Mouse (Mus musculus) MEL (cell line): ENCODE measurements around the gene Acpp. TPM values are rescaled to one million over a fixed set of nuclear protein-coding genes. Genes with fewer than 3 reads are reported as not detected.

Experiments used
- DNase-seq: peaks from one replicate; pipeline ENCODE4 v3.0.0; 2011; ENCODE audit warnings: low read depth, low spot score
- H3K27ac ChIP-seq: 2 replicates; pipeline ENCODE4 v1.5.1; 2012; ENCODE audit warnings: low read depth, mild to moderate bottlenecking, control low read depth, low read length, moderate library complexity; ENCODE audit not compliant: control insufficient read depth
- H3K27me3 ChIP-seq, 2 experiments: fragments of 150-350 bp in 1 of 2; sonication (generic) in 1 of 2; 2 replicates each; pipeline ENCODE4 v1.6.1; 2012; ENCODE audit warnings: low read length in 2 of 2, mild to moderate bottlenecking in 2 of 2, improper control_type of control experiment in 1 of 2, moderate library complexity in 1 of 2; ENCODE audit not compliant: insufficient read depth in 2 of 2, control insufficient read depth in 1 of 2
- H3K36me3 ChIP-seq, 2 experiments: 2 replicates each; pipeline ENCODE4 v1.6.1; 2012 to 2014; ENCODE audit warnings: low read length in 2 of 2, improper control_type of control experiment in 1 of 2, inconsistent platforms in 1 of 2, mild to moderate bottlenecking in 1 of 2; ENCODE audit not compliant: insufficient read depth in 2 of 2, control insufficient read depth in 1 of 2
- H3K4me1 ChIP-seq, 2 experiments: fragments of 150-350 bp in 1 of 2; sonication (generic) in 1 of 2; 2 replicates each; pipeline ENCODE4 v1.6.1; 2012; ENCODE audit warnings: low read length in 2 of 2, improper control_type of control experiment in 1 of 2, mild to moderate bottlenecking in 1 of 2; ENCODE audit not compliant: insufficient read depth in 2 of 2, control insufficient read depth in 1 of 2
- H3K4me3 ChIP-seq, 2 experiments: fragments of 150-350 bp in 1 of 2; sonication (generic) in 1 of 2; 2 replicates each; pipeline ENCODE4 v1.5.1; 2012; ENCODE audit warnings: low read depth in 2 of 2, low read length in 2 of 2, mild to moderate bottlenecking in 2 of 2, moderate library complexity in 2 of 2, control low read depth in 1 of 2, improper control_type of control experiment in 1 of 2; ENCODE audit not compliant: control insufficient read depth in 1 of 2, insufficient read depth in 1 of 2
- H3K79me2 ChIP-seq: 2 replicates; pipeline ENCODE4 v1.6.1; 2012; ENCODE audit warnings: mild to moderate bottlenecking, low read length, moderate library complexity; ENCODE audit not compliant: control insufficient read depth, poor library complexity, insufficient read depth
- H3K9ac ChIP-seq: 2 replicates; pipeline ENCODE4 v1.6.1; 2012; ENCODE audit warnings: low read depth, mild to moderate bottlenecking, control low read depth, low read length, moderate library complexity; ENCODE audit not compliant: control insufficient read depth, poor library complexity, severe bottlenecking
- H3K9me3 ChIP-seq: fragments of 150-350 bp; sonication (generic); replicated peaks from 2 replicates; pipeline ENCODE4 v1.6.1; 2012; ENCODE audit warnings: mild to moderate bottlenecking, low read length, improper control_type of control experiment, moderate library complexity; ENCODE audit not compliant: insufficient read depth
- CHD1 ChIP-seq: IDR thresholded peaks from 2 replicates; pipeline ENCODE4 v1.6.1; 2012; ENCODE audit warnings: low read depth, mild to moderate bottlenecking, inconsistent platforms, low read length, improper control_type of control experiment
- MYB ChIP-seq: IDR thresholded peaks from 2 replicates; pipeline ENCODE4 v1.6.1; 2011; ENCODE audit warnings: mild to moderate bottlenecking, low read depth, low read length, improper control_type of control experiment
- POLR2AphosphoS2 ChIP-seq: IDR thresholded peaks from 2 replicates; pipeline ENCODE4 v1.6.1; 2011; ENCODE audit warnings: low read length, improper control_type of control experiment
- TAL1 ChIP-seq: IDR thresholded peaks from 2 replicates; pipeline ENCODE4 v1.6.1; 2012; ENCODE audit warnings: mild to moderate bottlenecking, inconsistent platforms, low read length, moderate library complexity, mixed read lengths
- TBP ChIP-seq: IDR thresholded peaks from 2 replicates; pipeline ENCODE4 v1.8.0; 2011; ENCODE audit warnings: low read depth, low read length, improper control_type of control experiment
- TCF12 ChIP-seq: IDR thresholded peaks from 2 replicates; pipeline ENCODE4 v1.6.1; 2014; ENCODE audit warnings: low read depth, mild to moderate bottlenecking, inconsistent platforms, low read length, improper control_type of control experiment, moderate library complexity
- USF1 ChIP-seq: IDR thresholded peaks from 2 replicates; pipeline ENCODE4 v1.6.1; 2014; ENCODE audit warnings: low read depth, mild to moderate bottlenecking, inconsistent platforms, low read length, improper control_type of control experiment, moderate library complexity
- ZMIZ1 ChIP-seq: IDR thresholded peaks from 2 replicates; pipeline ENCODE4 v1.6.1; 2012; ENCODE audit warnings: low read depth, mild to moderate bottlenecking, inconsistent platforms, low read length, improper control_type of control experiment, moderate library complexity
- ZNF384 ChIP-seq: IDR thresholded peaks from 2 replicates; pipeline ENCODE4 v1.6.1; 2012; ENCODE audit warnings: low read depth, mild to moderate bottlenecking, inconsistent platforms, low read length, improper control_type of control experiment
- polyA plus RNA-seq, 2 experiments: library from polyadenylated mRNA; stranded (reverse) in 1 of 2; unstranded in 1 of 2; fragments of >175 nt in 1 of 2; fragments of >200 nt in 1 of 2; gene quantifications; 2 replicates each; pipeline versions ENCODE4 v1.2.1 to v1.2.4; 2012; ENCODE audit warnings: low replicate concordance in 2 of 2, low read depth in 1 of 2; ENCODE audit not compliant: insufficient read length in 2 of 2, insufficient read depth in 1 of 2, missing spikeins in 1 of 2
- total RNA-seq: library from RNA; depleted of rRNA; stranded (reverse); fragments of 300-350 nt; gene quantifications from 2 replicates; pipeline ENCODE4 v1.2.3, GENCODE M21; 2012

Gene Acpp
- total and polyA plus RNA-seq, 3 experiments = 0.03 TPM; not detected in 2

DNA sequence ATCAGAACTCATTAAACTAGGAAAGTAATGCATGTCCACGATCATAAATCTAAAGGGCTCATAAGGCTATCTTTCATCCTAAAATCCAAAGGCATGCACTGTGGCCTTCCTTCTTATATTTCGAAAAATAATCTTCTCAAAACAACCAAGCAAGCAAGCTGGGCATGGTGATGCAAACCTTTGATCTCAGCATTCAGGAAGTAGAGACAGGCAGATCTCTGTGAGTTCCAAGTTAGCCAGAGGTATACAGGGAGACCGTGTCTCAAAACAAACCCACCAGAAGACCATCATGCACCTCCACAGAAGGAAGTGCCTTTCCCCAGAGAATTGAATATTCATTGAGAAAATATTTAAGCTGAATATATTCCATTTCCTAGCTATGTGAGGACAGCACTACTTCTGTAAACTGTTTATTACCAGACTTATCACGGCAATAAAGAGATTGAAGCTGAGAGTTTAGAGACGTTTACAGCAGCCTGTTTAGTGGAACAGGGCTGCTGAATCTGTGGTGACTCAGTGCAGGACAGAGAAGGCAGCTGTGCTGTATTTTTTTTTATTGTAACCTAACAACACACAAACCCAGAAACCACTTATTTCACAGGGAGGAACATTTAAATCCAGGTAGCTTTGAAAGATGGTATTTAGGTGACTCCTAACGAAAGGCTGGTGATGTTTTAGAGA, 90.1 kb downstream of the Acpp start:
- no peak for DNase-seq
- H3K4me1 ChIP-seq = peaks cover 2 to 4% of the 10 kb centered on the region in 2 experiments
- no peaks in the 10 kb centered on the region for H3K27me3 ChIP-seq
- peaks cover 7% of the 10 kb centered on the region for H3K79me2 ChIP-seq
- peaks cover 2 to 4% of the 10 kb centered on the region in 2 experiments for H3K36me3 ChIP-seq
- no peaks in the 10 kb centered on the region for H3K9me3 ChIP-seq
- TF ChIP-seq TBP (no peak), MYB (no peak)
- H3K27ac ChIP-seq = no peak overlapping the region
- H3K4me3 ChIP-seq = no peak overlapping the region
- no peak overlapping the region for H3K9ac ChIP-seq

DNA sequence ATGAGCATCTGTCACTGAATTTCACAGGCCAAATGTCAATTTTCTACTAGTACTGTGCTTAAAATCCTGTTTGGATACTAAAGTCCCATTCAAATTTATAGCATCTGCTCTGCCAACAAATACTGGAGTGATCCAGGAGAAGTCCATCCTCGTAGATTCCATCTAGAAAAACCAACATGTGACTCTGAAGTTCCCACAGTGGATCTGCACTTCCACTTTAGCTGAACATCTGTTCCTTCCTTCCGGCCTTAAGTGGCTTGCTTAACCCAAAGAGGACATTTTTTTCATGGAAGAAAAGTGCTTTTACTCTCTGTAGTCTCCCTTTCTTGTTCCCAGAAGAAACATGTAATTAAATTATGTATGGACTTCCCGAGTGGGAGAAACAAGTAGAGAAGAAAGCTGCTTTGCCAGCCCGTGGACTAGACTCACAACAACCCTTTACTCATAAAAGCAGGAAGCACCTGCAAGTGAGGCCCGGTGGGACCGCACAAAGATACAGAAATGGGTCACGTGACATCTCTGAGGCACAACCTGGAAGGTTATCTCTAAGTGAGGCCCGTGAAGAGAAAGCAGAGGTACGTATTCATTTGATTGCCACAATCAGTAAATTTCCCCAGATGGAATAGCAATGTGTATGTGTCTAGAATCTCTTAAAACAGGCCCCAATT, 93.6 kb downstream of the Acpp start:
- H3K36me3 ChIP-seq = peaks cover 0 to 8% of the 10 kb centered on the region in 2 experiments; a peak in 2 of 4 replicates
- no peak for DNase-seq
- no peaks in the 10 kb centered on the region for H3K4me1 ChIP-seq
- H3K4me3 ChIP-seq = no peak overlapping the region
- H3K9me3 ChIP-seq = no peaks in the 10 kb centered on the region
- H3K27me3 ChIP-seq = no peaks in the 10 kb centered on the region
- H3K79me2 ChIP-seq = 0 out of 2 replicates have a peak, but pooled peaks cover 2% of the 10 kb centered on the region
- H3K27ac ChIP-seq = no peak overlapping the region
- H3K9ac ChIP-seq = no peak overlapping the region
- TF ChIP-seq USF1 = 0 out of 2 replicates have a peak, but pooled peaks have one; percentile 27
- TF ChIP-seq TAL1 = no peak

DNA sequence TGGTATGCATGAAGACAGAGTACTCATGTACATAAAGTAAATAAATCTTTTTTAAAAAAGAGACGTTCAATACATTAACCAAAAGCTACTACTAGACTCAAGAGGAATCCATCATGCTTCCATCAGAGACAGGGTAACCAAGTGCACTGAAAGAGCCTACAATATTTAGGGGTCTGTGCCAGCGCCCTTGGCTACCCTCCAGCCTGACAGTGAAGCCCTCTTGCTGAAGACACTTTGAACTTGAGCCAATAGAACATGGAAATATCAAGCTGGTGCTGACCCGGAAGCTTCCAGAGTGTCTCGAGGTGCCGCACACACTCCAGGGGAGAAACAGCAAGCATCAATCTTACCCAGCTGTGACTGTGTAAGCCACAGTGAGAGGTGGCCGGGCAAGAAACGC, 97.4 kb downstream of the Acpp start:
- Histone ChIP-seq H3K36me3 (peaks cover 0 to 7% of the 10 kb centered on the region in 2 experiments; a peak in 2 of 4 replicates), H3K27ac (no peak overlapping the region), H3K4me3 (no peak overlapping the region), H3K79me2 (no peaks in the 10 kb centered on the region), H3K9me3 (no peaks in the 10 kb centered on the region), H3K27me3 (no peaks in the 10 kb centered on the region), H3K9ac (no peak overlapping the region), H3K4me1 (no peaks in the 10 kb centered on the region)
- TF ChIP-seq ZMIZ1 = no peak
- TF ChIP-seq TCF12 = no peak
- TF ChIP-seq POLR2AphosphoS2 = no peak
- no peak for TF ChIP-seq ZNF384
- no peak for TF ChIP-seq CHD1
- DNase-seq = no peak
